Mouse (Mus musculus) thymus, postnatal 14 days (tissue): Measurements from ENCODE around the gene Ccdc8.

Experiments
- DNase-seq: peaks from one replicate; pipeline ENCODE4 v3.0.0; 2021

The Ccdc8 gene

DNA sequence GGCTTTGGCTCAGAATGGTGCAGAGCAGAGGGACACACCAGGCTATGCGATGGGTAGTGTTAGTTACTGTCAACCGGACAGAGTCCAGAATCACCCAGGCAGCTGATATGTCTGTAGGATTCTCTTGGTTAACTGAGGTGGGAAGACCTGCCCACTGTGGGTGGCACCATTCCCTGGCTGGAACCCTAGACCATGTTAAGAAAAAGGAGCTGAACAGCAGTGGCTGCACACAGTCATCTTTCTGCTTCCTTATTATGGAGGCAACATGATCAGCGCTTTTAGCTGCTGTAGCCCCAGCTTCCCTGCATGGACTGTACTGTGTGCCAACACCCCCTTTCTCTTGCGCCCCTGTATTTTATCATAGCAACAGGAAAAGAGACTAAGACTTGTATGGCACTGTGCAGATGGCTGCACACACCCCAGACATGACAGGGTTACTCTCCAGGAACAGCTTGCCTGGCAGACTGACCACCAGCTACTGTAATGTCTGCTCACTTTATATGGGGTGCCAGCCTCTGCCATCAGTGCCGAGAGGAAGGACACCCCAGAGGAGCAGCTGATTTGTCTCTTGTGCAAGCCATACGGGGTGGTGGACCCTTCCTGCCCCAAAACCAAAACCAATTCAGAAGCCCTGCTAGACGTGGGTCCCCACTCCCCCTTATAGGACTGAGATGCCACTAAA is 19.5 kb downstream of the Ccdc8 start:
- no peak for DNase-seq

DNA sequence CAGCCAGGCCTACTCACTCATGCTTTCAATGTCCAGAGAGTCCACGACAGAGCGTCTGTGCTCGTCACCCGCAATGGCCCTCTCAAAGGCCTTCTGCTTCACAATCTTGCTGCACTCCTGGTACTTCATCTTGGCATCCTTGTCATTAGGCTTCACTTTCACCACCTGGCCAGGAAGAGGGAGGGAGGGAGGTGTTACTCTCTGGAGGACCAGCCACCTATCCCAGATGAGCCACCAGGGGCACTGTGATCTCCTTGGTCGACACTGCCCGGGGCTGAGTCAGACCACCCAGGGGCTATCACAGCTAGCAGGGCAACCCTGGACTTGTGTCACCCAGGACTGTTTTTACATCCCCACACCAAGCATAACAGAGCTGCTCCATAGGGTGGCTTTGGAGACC is 22.9 kb downstream of the Ccdc8 start:
- no peak for DNase-seq

DNA sequence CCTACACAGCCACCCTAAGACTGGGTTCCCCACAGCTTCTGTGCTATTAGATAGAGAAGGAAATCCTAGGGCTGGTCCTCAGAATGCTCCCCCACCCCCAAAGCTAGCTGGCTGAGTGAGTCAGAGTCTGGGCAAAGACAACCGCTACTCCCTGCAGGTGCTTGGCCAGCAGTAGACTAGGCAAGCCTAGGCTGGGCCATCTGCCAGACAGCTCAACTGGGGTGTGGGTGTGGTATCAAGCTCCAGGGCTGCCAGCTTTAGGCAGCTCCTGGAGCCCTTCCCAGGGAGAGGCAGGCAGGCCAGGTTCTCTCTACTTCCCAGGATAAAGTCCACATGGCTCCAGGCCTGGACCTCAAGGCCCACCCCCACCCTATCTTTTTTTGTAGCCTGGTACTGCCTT is 24.5 kb downstream of the Ccdc8 start:
- peak; percentile 50 for DNase-seq

DNA sequence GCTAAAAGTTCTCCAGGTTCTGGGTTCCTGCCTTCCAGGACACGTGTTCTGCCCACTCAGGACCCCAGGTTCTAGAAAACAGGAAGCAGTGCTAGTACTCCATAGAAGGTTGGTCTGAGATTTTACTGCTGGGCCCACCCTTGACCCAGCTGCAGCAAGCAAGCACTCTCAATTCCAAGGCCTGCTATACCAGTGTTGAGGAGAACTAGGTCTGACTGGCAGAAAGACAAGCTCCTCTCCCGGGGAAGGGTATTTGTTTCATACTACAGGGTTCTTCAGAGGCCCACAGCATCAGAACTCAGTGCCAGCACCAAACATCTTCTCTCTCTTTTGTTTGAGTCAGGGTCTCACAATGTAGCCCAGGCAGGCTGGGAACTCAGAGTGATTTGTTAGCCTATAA is 25.4 kb downstream of the Ccdc8 start:
- DNase-seq: no peak

DNA sequence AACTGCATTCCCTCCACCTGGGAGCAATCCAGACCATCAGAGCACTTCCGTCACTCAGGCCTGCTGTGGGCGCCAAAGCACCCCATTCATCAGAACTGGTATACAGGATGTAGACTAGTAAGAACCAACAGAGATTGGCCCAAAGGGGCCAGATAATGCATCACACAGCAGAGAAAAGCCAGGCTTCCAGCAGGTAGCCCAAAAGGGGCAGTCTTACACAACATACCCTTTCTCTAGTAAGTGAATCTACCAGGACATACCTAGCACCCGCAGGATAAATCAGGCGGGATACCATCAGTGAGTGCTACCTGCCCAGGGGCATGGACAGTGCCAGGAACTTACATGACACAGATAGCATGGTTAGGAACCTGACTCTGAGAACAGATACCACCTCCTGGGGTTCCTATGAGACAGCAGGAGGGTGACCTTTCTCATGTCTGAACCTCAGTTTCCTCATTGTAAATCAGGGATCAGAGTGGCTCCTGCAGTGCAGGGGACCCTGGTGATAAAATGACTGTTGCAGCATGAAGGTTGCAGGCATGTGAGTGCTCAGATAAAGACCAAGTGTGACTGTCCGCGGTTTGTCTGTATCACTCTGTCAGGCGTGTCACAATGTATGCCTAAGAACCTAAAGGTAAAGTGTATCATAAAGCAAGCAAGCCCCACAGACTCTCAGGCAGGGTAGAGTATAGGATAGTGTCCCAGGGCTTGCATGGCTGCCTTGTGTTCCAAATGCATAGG is 27.1 kb downstream of the Ccdc8 start:
- no peak for DNase-seq

GRCm38 (mm10) chr7:17022176-17022575 is 29.7 kb downstream of the Ccdc8 start:
- DNase-seq: no peak

GRCm38 (mm10) chr7:17023701-17024100 is 31.2 kb downstream of the Ccdc8 start:
- no peak for DNase-seq

DNA sequence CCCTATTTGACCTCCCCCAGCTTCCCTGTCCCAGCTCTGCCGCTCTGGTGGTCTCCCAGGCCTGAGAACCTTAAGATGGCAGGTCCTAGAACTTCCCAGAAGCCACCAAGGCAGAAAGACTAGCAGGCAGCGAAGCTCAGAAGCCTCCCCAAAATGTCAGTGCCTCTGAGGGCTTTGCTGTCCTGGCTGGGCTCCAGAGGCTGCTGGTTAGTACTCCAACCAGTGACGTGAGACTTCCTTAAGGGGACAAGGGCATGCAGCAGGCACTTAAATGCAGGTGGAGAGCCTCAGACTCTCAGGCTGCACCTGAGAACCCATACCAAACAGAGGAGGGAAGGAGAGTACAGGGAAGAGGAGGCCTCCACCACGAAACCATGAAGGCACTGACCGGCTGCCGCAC is 31.6 kb downstream of the Ccdc8 start:
- DNase-seq: no peak

GRCm38 (mm10) chr7:17024814-17025504 is 32.5 kb downstream of the Ccdc8 start:
- peak; percentile 72 for DNase-seq

DNA sequence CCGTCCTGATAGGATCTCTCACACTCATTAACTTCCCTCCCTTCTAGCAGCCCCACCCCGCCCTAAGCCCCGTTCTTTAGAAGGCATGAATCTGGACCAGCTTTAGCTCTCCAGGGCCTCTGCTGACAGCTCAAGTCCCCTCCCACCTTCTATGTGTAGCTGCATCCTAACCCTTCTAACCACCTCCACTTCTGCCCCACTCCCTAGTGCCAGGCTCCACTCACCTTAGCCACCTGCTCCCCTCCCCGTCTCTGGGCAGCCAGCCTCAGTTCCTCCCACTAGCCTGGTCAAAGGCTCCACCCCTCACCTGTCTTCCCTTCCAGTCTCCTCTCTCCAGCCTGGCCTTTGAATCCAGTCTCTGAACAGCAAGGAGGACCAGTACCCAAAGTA is 33.0 kb downstream of the Ccdc8 start:
- no peak for DNase-seq

GRCm38 (mm10) chr7:17025896-17026622 is 33.6 kb downstream of the Ccdc8 start:
- DNase-seq: no peak

DNA sequence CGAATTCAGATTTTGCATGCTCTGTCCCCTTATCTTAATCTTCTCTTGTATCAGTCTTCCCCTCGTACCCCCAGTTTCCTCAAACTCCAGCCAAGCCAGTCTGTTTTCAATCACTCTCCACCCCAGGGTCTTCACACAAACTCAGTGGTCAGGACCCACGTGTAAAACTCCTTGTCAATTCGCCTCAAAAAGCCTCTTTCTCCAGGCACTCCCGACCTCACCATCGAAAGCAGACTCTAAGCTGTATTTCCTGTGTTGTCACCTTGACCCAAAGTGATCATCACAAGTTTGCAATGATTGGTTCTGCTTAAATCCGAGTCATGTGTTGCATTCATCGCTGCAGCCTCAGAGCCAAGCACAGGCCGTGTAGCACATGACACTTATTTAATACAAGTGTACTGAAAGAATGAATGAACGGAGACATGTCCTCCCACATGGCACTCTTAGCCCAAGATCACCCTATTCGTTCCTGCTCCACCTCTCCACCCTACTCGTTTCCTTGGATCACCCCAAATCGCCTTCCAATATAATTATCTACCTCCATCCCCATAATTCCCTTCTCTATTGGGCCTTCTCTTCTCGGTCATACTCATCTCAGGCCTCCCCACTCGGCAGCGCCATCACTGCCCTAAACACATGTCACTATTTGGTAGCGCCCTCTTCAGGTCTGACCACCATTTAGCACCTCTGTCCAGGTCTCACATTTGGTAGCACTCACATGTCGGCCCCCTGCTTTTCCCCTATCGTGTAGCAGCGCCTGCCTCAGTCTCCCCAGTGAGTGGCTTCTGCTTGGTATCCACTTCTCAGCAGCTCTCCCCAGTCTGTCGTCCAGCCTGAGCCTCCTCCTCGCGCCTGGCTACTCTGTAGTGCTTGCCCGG is 34.4 kb downstream of the Ccdc8 start:
- DNase-seq: peak; percentile 59

- peak; percentile 85 for DNase-seq
These were observed 35.3 kb downstream of the Ccdc8 start, which contains the start of gene Ppp5c for GRCm38 (mm10) chr7:17027588-17028343. Ppp5c (minus strand) TSS chr7:17027924.

DNA sequence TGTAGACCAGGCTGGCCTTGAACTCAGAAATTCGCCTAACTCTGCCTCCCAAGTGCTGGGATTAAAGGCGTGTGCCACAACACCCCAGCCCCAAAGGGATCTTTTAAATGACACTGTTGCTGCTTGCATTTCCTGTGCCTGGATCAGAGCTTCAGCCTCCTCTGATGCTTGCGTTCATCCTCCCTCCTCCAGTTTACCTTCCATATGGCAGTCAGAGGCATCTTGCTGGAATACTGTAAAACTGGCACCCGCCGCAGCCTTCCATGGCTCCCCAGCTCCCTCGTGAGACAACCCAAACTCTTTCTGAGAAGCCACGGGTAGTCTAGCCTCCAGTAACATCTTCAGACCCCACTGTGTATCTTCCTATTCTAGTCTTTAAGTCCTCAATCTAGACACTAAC is 36.4 kb downstream of the Ccdc8 start:
- DNase-seq: no peak

DNA sequence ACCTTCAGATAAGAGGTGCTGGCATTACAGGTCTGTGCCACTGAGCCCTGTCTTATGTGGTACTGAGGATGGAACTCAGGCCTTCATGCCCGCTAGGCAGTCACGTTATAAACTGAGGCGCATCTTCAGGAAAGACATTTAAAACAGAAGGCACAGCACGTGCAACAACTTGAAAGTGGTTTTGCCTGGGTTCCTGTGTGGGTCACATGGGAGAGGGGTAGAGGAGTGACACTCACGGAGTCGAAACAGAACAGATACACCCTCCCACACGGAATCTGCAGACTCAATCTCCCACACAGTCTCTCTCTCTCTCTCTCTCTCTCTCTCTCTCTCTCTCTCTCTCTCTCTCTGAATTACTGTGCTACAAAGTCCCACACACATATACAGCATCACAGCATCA is 37.7 kb downstream of the Ccdc8 start:
- no peak for DNase-seq

- DNase-seq: no peak
These were observed 45.6 kb downstream of the Ccdc8 start for GRCm38 (mm10) chr7:17038018-17038695.

DNA sequence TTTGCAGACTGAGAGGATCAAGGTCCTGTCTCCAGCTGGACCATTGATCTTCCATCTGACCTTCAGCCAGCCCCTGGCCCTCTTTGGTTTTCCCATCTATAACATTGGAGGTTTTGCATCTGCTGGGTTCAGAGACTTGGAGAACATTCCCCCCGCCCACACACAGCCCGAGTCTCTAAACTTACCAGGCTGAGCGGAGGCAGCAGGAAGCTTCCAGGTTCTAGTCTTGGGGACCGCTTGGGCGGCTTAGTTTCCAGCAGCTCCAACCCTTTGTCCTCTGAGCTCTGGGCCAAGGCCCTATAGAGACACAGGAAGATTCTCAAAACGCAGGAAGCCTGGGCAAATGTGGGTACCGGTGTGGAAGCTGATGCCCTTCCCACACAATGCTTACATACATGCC is 46.9 kb downstream of the Ccdc8 start:
- DNase-seq: no peak

GRCm38 (mm10) chr7:17045743-17046142 is 53.2 kb downstream of the Ccdc8 start:
- DNase-seq: no peak
